Mouse (Mus musculus) midbrain, embryonic 12.5 days (tissue): ENCODE measurements around the gene Cdhr5. TPM values are rescaled to one million over a fixed set of nuclear protein-coding genes. Genes with fewer than 3 reads are reported as not detected.

Experiments used
- ATAC-seq: fragments of 200-750 bp; cut with Nextera tagmentation; 2 replicates; pipeline ENCODE4 v1.8.0; 2017; ENCODE audit warnings: low read depth, moderate TSS enrichment, moderate library complexity; ENCODE audit not compliant: low FRiP score
- H3K27ac ChIP-seq: fragments of 300-500 bp; sonication (generic); replicated peaks from 2 replicates; pipeline ENCODE4 v1.5.1; 2016; ENCODE audit warnings: mild to moderate bottlenecking
- H3K27me3 ChIP-seq: fragments of 300-500 bp; sonication (generic); 2 replicates; pipeline ENCODE4 v1.6.1; 2016; ENCODE audit warnings: mild to moderate bottlenecking
- H3K36me3 ChIP-seq: fragments of 300-500 bp; sonication (generic); 2 replicates; pipeline ENCODE4 v1.6.1; 2016
- H3K4me1 ChIP-seq: fragments of 300-500 bp; sonication (generic); 2 replicates; pipeline ENCODE4 v1.6.1; 2016
- H3K4me2 ChIP-seq: fragments of 300-500 bp; sonication (generic); replicated peaks from 2 replicates; pipeline ENCODE4 v1.6.1; 2016; ENCODE audit warnings: mild to moderate bottlenecking, moderate library complexity
- H3K4me3 ChIP-seq: fragments of 300-500 bp; sonication (generic); 2 replicates; pipeline ENCODE4 v1.5.1; 2016; ENCODE audit warnings: mild to moderate bottlenecking
- H3K9ac ChIP-seq: fragments of 300-500 bp; sonication (generic); replicated peaks from 2 replicates; pipeline ENCODE4 v1.6.1; 2016; ENCODE audit warnings: mild to moderate bottlenecking, moderate library complexity
- H3K9me3 ChIP-seq: fragments of 300-500 bp; sonication (generic); 2 replicates; pipeline ENCODE4 v1.6.1; 2016; ENCODE audit warnings: mild to moderate bottlenecking
- WGBS: fragments of 180-500 bp; shearing (Covaris S2); methylation state at CpG from one replicate; pipeline ENCODE4 v1.1.7; 2016; 5-methylcytosine and 5-hydroxymethylcytosine counted together
- polyA plus RNA-seq: library from polyadenylated mRNA; unstranded; fragments of >200 nt; fragmentation: Nextera tagmentation; extraction: Ambion mirVana; gene quantifications from 2 replicates; pipeline ENCODE4 v1.2.1, GENCODE M21; 2016

Cdhr5 gene
- polyA plus RNA-seq, 1 experiment from 2014 or later: not detected

DNA sequence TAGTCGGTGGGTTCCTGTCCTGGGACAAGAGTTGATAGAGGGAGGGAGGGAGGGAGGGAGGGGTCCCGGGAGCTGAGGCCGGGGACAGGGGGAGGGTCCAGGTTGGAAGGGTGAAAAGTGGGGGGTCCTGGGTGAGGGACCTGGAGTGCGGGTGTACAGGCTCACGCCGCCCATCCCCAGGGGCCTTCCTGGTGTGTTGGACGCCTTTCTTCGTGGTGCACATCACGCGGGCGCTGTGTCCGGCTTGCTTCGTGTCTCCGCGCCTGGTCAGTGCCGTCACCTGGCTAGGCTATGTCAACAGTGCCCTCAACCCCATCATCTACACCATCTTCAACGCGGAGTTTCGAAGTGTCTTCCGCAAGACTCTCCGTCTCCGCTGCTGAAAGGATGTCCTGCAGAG is 17.9 kb upstream of the Cdhr5 start:
- no peak for ATAC-seq
- Histone ChIP-seq H3K4me1 (peaks cover 30% of the 10 kb centered on the region), H3K27ac (no peak overlapping the region), H3K4me2 (peak overlapping the region; percentile 48), H3K9ac (0 out of 2 replicates have a peak overlapping the region, but pooled peaks have one; percentile 44), H3K9me3 (no peaks in the 10 kb centered on the region), H3K4me3 (peak overlapping the region; percentile 34), H3K27me3 (peaks cover 68% of the 10 kb centered on the region), H3K36me3 (peaks cover 17% of the 10 kb centered on the region)
- WGBS: 8% methylated on average over 19 of the region's 22 CpGs

DNA sequence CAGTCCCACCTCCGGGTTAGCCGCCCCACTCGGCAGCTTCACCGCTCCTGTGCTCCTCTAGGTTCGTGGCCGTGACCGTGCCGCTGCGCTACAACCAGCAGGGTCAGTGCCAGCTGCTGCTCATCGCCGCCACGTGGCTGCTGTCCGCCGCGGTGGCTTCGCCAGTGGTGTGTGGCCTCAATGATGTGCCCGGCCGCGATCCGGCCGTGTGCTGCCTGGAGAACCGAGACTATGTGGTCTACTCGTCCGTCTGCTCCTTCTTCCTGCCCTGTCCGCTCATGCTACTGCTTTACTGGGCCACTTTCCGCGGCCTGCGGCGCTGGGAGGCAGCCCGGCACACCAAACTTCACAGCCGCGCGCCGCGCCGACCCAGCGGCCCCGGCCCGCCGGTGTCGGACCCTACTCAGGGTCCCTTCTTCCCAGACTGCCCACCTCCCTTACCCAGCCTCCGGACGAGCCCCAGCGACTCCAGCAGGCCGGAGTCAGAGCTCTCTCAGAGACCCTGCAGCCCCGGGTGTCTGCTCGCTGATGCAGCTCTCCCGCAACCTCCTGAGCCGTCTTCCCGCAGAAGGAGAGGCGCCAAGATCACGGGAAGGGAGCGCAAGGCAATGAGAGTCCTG is 17.4 kb upstream of the Cdhr5 start:
- H3K36me3 ChIP-seq: peaks cover 12% of the 10 kb centered on the region
- no peaks in the 10 kb centered on the region for H3K9me3 ChIP-seq
- H3K4me3 ChIP-seq: peak overlapping the region; percentile 34
- peak overlapping the region; percentile 48 for H3K4me2 ChIP-seq
- 0 out of 2 replicates have a peak, but pooled peaks have one; percentile 25 for ATAC-seq
- H3K27me3 ChIP-seq: peaks cover 68% of the 10 kb centered on the region
- H3K27ac ChIP-seq: no peak overlapping the region
- 1% methylated on average over 53 of the region's 53 CpGs for WGBS
- peak overlapping the region; percentile 44; the same call in 1 of the 2 replicates for H3K9ac ChIP-seq
- peaks cover 30% of the 10 kb centered on the region for H3K4me1 ChIP-seq

DNA sequence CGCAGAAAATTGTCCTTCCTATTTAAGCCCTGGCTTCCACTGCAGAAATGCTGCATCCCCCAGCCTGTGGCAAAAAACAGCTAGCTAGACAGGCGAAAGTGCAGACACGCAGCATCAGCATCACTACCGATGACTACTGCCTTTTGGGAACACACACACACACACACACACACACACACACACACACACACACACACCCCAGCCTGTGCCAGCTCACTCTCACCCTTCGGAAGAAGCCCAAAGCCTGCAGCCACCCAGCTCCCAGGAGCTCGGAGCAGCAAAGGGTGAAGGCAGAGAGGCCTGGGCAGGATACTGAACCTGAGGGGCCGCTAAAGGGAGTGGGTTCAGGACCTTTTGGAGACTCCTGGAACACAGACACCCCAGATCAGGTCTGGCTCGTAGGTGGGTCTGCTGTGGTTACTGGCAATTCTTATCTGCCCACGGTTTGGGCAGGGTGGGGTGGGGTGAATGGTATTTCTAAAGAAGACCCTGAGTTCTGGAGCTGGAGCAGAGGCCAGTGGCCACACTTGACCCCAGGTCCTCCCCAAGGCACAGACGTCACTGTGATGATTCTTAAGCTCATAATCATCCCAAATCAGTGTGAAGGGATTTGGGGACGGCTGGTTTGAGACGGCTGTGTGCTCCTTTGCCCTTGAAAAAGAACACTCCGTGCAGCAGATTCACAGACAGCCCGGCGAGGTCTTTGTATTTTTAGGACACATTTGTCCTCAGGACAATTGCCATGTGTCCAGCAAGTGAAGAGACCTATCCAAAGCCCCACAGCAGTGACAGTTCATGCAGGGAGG is 16.2 kb upstream of the Cdhr5 start:
- Histone ChIP-seq H3K27ac (no peak overlapping the region), H3K9ac (peak overlapping the region; percentile 59), H3K9me3 (no peaks in the 10 kb centered on the region)

DNA sequence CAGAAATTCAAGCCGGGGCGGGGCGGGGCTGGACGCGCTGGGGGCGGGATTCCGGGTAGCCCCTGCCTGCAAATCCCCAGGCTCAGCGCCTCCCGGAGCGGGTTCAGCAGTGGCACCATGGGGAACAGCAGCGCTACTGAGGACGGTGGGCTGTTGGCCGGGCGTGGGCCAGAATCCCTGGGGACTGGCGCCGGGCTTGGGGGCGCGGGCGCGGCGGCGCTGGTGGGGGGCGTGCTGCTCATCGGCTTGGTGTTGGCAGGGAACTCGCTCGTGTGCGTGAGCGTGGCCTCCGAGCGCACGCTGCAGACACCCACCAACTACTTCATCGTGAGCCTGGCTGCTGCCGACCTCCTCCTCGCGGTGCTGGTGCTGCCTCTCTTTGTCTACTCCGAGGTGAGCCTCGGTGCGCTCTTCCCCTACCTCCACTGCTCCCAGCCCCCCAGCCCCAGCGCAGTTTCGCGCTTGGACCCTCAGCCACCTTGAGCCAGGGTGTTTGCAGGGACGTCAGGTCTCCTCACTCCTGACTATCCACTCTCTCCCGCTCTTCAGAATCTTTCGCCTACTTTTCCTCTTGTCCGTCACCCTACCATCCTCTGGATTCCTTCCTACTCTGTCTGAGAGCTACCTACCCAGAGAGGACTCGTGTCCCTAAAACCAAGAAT is 15.5 kb upstream of the Cdhr5 start, which contains the start of gene Drd4:
Gene Drd4, plus strand, starts transcription at position 86 of the 662 bp plus-strand sequence.
- H3K4me3 ChIP-seq: peak within 1 kb of the TSS; percentile 49
- H3K27me3 ChIP-seq: peaks cover 68% of the 10 kb centered on the region
- 1% methylated on average over 46 of the region's 46 CpGs for WGBS
- no peaks in the 10 kb centered on the region for H3K9me3 ChIP-seq
- peak; percentile 80; the same call in 1 of the 2 replicates for ATAC-seq
- H3K4me1 ChIP-seq: peaks cover 30% of the 10 kb centered on the region
- peak within 1 kb of the TSS; percentile 91 for H3K4me2 ChIP-seq
- no peak within 1 kb of the TSS for H3K27ac ChIP-seq
- peaks cover 3% of the 10 kb centered on the region; the same call in 1 of the 2 replicates for H3K36me3 ChIP-seq
- peak within 1 kb of the TSS; percentile 59 for H3K9ac ChIP-seq

More for the DNA sequence above, 16.2 kb upstream of the Cdhr5 start:
- Histone ChIP-seq H3K36me3 (peaks cover 9% of the 10 kb centered on the region; the same call in 1 of the 2 replicates), H3K4me3 (peak overlapping the region; percentile 49), H3K4me1 (peaks cover 30% of the 10 kb centered on the region), H3K4me2 (peak overlapping the region; percentile 91), H3K27me3 (peaks cover 68% of the 10 kb centered on the region)
- WGBS: 19% methylated on average over 15 of the region's 15 CpGs
- no peak for ATAC-seq

DNA sequence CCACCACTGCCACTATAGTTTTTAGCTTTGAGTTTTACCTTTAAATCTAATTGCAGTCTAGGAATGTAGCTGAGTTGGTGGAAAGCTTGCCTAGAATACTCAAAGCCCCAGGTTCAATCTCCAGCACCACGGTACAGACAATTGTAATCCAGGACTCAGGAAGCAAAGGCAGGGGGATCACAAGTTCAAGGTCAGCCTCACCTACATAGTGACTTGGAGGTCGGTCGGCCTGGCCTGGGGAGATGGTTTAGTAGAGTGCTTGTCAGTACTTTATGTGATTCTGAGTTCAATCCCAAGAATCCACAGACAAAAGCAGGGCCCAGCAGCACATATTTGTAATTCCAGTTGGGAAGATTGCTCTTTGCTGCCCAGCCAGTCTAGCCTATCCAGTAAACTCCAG is 11.5 kb upstream of the Cdhr5 start:
- no peak overlapping the region for H3K4me2 ChIP-seq
- ATAC-seq: no peak
- no peak overlapping the region for H3K27ac ChIP-seq
- H3K27me3 ChIP-seq: peaks cover 32% of the 10 kb centered on the region
- WGBS: 85% methylated on average over 3 of the region's 3 CpGs
- no peaks in the 10 kb centered on the region for H3K9me3 ChIP-seq
- H3K36me3 ChIP-seq: no peaks in the 10 kb centered on the region
- H3K4me1 ChIP-seq: peaks cover 13% of the 10 kb centered on the region; the same call in 1 of the 2 replicates
- no peak overlapping the region for H3K9ac ChIP-seq
- H3K4me3 ChIP-seq: no peak overlapping the region

DNA sequence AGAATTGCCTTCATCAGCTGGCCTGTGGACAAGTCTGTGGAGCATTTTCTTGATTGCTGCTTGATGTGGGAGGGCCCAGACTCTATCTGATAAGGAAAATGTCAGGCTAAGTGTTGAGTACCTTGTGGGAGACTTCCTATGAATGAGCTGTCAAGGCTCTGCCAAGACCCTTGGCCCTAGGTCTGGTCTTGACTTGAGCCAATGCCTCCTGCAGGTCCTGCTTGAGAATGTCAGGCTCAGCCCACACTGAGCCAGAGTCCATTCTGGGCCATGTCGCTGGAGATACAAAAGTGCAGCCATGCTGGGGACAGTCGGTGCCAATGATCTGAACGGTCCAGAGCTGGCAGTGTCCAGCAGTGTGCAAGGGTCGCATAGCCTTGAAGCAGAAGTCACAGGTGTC is 6.2 kb upstream of the Cdhr5 start:
- 88% methylated on average over 4 of the region's 4 CpGs for WGBS
- H3K4me3 ChIP-seq: no peak overlapping the region
- peaks cover 17% of the 10 kb centered on the region for H3K4me1 ChIP-seq
- no peak overlapping the region for H3K4me2 ChIP-seq
- H3K9ac ChIP-seq: no peak overlapping the region
- H3K27ac ChIP-seq: no peak overlapping the region
- no peak for ATAC-seq
- no peaks in the 10 kb centered on the region for H3K9me3 ChIP-seq
- peaks cover 27% of the 10 kb centered on the region for H3K27me3 ChIP-seq
- H3K36me3 ChIP-seq: no peaks in the 10 kb centered on the region

DNA sequence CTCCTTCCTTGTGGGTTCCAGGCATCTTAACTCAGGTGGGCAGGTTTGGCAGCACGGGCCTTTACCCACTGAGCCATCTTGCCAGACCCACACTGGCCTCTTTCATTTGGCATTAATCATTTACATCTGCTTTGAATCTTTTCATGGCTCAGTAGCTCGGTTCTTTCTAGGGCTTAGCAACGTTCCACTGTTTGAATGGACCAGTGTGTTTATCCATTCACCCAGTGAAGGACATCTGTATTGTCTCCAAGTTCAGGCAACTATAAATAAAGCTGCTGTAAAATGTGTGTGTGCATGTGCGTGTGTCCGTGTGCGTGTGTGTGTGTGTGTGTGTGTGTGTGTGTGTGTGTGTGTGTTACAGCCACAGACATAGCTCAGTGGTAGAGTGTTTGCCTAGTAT is 4.9 kb upstream of the Cdhr5 start:
- Histone ChIP-seq H3K9me3 (no peaks in the 10 kb centered on the region), H3K4me2 (no peak overlapping the region), H3K4me1 (peaks cover 17% of the 10 kb centered on the region), H3K36me3 (no peaks in the 10 kb centered on the region), H3K27me3 (peaks cover 34% of the 10 kb centered on the region), H3K9ac (no peak overlapping the region), H3K4me3 (no peak overlapping the region), H3K27ac (no peak overlapping the region)
- 45% methylated on average over 6 of the region's 6 CpGs for WGBS
- 0 out of 2 replicates have a peak, but pooled peaks have one; percentile 12 for ATAC-seq

DNA sequence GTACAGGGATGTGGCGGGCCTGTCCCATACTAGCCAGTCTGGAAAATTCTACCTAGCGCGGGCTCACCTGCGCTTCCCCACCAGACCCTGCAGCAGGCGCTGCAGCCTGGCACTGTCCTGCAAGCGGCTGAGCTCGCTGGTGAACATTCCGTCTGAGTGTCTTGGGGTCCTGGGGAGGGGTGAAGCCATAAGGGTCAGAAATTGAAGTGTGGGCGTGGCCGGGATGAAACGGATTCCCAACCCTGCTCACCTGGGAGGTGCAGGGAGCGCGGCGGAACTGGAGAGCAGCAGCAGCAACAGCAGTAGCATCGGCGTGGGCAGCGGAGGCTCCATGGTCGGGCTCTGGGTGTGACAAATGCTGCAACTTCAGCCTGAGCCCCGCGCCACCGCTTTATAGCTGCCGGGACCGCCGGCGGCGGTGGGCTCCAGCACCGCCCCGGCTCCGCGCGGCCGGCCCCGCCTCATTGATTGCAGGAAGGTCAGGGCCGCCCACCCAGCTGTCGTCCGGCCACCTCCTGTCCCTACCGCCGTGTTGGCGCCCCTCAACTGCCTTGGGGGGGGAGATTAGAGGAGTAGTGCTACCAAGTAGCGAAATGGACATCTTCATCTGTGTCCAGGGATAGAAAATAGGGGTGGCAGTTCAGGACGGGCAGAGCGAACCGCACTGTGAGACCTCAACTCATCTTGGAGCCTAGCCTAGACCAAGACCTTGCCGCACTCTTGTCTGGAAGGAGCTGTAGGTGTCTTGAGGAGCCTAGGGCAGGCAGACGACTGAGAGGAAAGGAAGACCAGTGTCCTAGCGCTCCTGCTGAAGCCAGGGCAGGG is 2.4 kb upstream of the Cdhr5 start, which contains the start of gene Sct:
Gene Sct, minus strand, starts transcription at position 368 of the 825 bp plus-strand sequence.
- Histone ChIP-seq H3K27ac (no peak within 1 kb of the TSS), H3K9ac (peak within 1 kb of the TSS; percentile 51), H3K4me2 (peak within 1 kb of the TSS; percentile 88), H3K27me3 (peaks cover 34% of the 10 kb centered on the region), H3K36me3 (no peaks in the 10 kb centered on the region), H3K4me3 (peak within 1 kb of the TSS; percentile 44), H3K4me1 (peaks cover 17% of the 10 kb centered on the region), H3K9me3 (no peaks in the 10 kb centered on the region)
- peak; percentile 74 for ATAC-seq
- WGBS: 1% methylated on average over 45 of the region's 46 CpGs

DNA sequence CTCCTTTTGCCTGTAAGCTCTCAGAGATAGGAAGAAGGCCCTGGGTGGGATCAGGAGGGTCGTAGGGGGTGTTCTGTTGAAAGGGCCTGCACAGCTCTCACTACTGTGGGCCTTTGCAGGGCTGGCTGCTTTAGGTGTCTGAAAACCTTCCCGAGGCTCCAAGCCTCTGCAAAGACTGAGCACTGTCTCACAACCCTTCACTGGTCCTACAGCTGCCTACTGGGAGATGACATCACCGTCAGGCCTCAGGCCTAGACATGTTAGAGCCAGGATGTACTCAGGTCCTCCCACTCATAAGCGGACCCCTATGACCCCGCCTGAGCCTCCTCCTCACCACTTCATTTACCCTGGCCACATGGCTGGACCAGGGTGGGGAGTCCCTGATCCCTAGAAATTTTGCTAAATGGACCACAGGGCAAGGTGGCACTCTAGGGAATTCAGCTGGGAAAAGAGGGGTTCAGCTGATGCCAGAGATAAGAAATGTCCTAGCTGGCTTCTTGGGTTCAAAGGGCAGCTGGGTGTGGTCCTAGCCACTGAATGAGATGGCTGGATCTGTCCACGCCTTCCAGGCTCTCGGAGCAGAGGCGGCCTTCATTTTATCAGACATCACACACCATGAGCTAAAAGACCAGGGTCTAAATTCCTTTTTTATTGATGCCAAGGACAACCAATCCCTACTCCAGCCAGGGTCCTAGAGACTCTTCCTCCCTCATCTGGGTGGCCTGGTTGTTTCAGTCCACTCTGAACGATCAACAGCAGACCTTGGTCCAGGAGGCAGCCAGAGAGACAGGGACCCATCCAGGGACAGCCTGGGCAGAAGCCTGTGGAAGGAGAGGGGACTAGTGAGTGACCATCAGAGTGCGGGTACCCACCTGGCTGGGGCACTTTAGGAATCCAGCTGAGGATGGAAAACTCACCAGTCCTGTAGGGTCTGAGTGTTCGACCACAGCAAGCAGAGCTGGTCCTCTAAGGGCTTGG is 1.4 kb upstream of the Cdhr5 start:
- 84% methylated on average over 11 of the region's 11 CpGs for WGBS
- Histone ChIP-seq H3K9ac (no peak overlapping the region), H3K4me1 (peaks cover 17% of the 10 kb centered on the region), H3K4me2 (peak overlapping the region; percentile 88), H3K27me3 (peaks cover 34% of the 10 kb centered on the region), H3K36me3 (no peaks in the 10 kb centered on the region), H3K27ac (no peak overlapping the region), H3K9me3 (no peaks in the 10 kb centered on the region), H3K4me3 (no peak overlapping the region)
- no peak for ATAC-seq

DNA sequence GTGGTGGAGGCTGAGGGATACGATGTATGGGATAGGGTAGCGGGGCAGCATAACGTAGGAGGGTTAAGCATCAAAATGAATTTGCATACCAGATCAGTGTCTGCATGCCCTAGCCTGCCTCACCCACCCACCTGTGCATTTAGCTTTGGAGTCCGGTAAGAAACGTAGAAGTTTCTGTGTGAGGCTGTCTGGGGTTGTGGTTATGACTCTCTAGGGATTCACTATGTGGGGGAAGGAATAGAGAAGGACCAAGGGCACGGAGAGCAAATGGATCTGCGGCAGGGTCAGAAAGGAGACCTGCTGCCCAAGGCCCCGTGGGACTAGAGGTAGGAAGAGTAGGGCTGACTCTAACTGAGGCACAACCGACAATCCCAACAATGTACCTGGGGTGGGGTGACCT is 1.2 kb downstream of the Cdhr5 start:
- peaks cover 12% of the 10 kb centered on the region for H3K4me1 ChIP-seq
- H3K27me3 ChIP-seq: peaks cover 27% of the 10 kb centered on the region
- H3K4me3 ChIP-seq: no peak overlapping the region
- WGBS: 82% methylated on average over 9 of the region's 9 CpGs
- H3K9ac ChIP-seq: no peak overlapping the region
- no peaks in the 10 kb centered on the region for H3K9me3 ChIP-seq
- no peak overlapping the region for H3K27ac ChIP-seq
- no peak overlapping the region for H3K4me2 ChIP-seq
- no peak for ATAC-seq
- H3K36me3 ChIP-seq: no peaks in the 10 kb centered on the region
